Mouse (Mus musculus): Measurements from ENCODE around the gene Lgr5. TPM values are rescaled to one million over a fixed set of nuclear protein-coding genes. Genes with fewer than 3 reads are reported as not detected.

Lgr5 gene
- polyA plus RNA-seq, 1 experiment from 2014 or later, result 3.7 TPM

DNA sequence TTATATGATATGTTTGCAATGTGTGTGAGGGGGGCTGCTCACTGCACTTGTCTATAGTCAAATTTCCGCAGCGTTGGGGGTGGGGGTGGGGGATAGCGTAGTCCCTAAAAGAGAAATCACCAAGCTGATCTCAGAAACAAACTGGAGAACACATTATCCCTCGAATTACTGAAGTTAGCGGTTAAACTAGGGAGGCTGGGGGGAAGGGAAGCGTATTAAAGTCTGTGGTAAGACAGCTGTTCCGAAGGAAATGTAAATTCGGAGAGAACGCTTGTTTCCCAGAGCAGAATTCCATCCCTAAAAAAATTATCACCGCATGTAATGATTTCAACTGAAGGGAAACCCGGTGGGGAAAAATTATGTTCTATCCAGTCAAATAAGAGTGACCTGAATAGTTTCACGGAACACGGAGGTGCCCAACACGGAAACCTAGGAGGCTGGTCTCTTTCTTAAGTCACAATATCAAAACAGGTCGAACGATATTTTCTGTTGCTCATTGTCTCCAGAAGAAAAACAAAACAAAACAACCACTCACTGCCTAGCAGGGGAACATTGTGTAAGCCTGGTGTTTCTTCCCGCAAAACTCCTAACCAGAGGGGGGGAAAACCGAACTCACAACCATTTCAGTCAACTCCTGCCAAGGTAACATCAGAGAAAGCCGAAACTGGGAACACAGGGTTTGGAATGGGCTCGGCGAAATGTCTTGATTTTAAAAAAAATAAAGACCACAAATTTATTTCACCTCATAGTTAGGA is 1.9 kb downstream of the Lgr5 start:
- WGBS, result 2% methylated on average over 21 of the region's 21 CpGs
- Histone ChIP-seq H3K4me2 (ENCODE audit: low read length) (peak overlapping the region; percentile 89), H3K9me3 (replicated peaks; ENCODE audit: low read length) (no peaks in the 10 kb centered on the region), H3K4me1 (replicated peaks; ENCODE audit: insufficient read depth, low read length) (peaks cover 11% of the 10 kb centered on the region; the same call in 1 of the 2 replicates), H3K36me3 (ENCODE audit: insufficient read depth, low read length) (no peaks in the 10 kb centered on the region), H3K9ac (ENCODE audit: low read depth, low read length) (0 out of 2 replicates have a peak overlapping the region, but pooled peaks have one; percentile 37), H3K4me3 (replicated peaks; ENCODE audit: low read depth, low read length) (peak overlapping the region; percentile 49), H3K27ac (no peak overlapping the region), H3K27me3 (ENCODE audit: insufficient read depth, low read length) (peaks cover 32% of the 10 kb centered on the region)
- no peak for TF ChIP-seq CTCF (IDR thresholded peaks at IDR 0.05; ENCODE audit: low read depth)
- DNase-seq (ENCODE audit: low spot score), result peak; percentile 50
- no peak for ATAC-seq (replicated peaks; ENCODE audit: low FRiP score, low read depth)

DNA sequence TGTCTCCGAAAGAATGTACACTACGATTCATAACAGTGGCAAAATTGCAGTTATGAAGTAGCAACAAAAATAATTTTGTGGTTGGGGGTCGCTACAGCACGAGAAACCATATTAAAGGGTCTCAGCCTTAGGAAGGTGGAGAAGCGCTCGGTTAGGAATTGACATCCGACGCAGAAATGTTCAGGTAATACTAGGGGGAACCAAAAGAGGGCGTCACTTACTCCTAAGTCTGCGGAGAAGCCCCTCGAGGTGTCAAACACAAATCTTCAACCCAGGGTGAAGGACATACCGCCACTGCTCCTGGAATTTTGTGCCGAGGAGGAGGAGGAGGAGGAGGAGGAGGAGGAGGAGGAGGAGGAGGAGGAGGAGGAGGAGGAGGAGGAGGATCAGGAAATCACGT is 2.9 kb downstream of the Lgr5 start:
- TF ChIP-seq CTCF (IDR thresholded peaks at IDR 0.05; ENCODE audit: low read depth), result peak; percentile 19; the same call in 1 of the 2 replicates
- Histone ChIP-seq H3K9me3 (replicated peaks; ENCODE audit: low read length) (no peaks in the 10 kb centered on the region), H3K9ac (ENCODE audit: low read depth, low read length) (no peak overlapping the region), H3K4me2 (ENCODE audit: low read length) (peak overlapping the region; percentile 89; the same call in 1 of the 2 replicates), H3K27me3 (ENCODE audit: insufficient read depth, low read length) (peaks cover 30% of the 10 kb centered on the region), H3K36me3 (ENCODE audit: insufficient read depth, low read length) (no peaks in the 10 kb centered on the region), H3K27ac (no peak overlapping the region), H3K4me1 (replicated peaks; ENCODE audit: insufficient read depth, low read length) (peaks cover 11% of the 10 kb centered on the region; the same call in 1 of the 2 replicates), H3K4me3 (replicated peaks; ENCODE audit: low read depth, low read length) (no peak overlapping the region; the same call in 1 of the 2 replicates)
- 29% methylated on average over 12 of the region's 14 CpGs for WGBS
- no peak for ATAC-seq (replicated peaks; ENCODE audit: low FRiP score, low read depth)
- no peak for DNase-seq (ENCODE audit: low spot score)

DNA sequence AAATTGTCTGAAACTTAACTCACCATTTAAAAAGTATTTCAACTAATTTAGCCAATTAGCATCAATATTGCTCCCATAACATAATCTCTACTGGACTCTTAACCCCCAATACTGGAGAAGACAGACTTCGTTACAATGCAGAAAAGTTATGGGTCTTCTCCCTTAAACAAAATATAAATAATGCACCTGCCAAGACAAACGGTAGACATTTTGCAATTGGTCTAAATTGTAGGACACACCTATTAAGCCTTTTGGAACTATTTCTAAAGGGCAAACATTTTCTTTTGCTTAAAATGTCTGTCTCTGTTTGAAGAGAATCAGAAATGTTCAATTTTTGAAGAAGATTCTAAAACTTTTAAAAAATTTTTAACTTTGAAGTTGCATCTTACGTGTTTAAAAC is 4.5 kb downstream of the Lgr5 start:
- WGBS, result 81% methylated on average over 3 of the region's 3 CpGs
- Histone ChIP-seq H3K27ac (no peak overlapping the region), H3K27me3 (ENCODE audit: insufficient read depth, low read length) (peaks cover 27% of the 10 kb centered on the region), H3K4me1 (replicated peaks; ENCODE audit: insufficient read depth, low read length) (peaks cover 11% of the 10 kb centered on the region; the same call in 1 of the 2 replicates), H3K4me3 (replicated peaks; ENCODE audit: low read depth, low read length) (no peak overlapping the region), H3K4me2 (ENCODE audit: low read length) (no peak overlapping the region), H3K36me3 (ENCODE audit: insufficient read depth, low read length) (no peaks in the 10 kb centered on the region), H3K9ac (ENCODE audit: low read depth, low read length) (no peak overlapping the region), H3K9me3 (replicated peaks; ENCODE audit: low read length) (no peaks in the 10 kb centered on the region)
- DNase-seq (ENCODE audit: low spot score), result no peak
- no peak for TF ChIP-seq CTCF (IDR thresholded peaks at IDR 0.05; ENCODE audit: low read depth)
- ATAC-seq (replicated peaks; ENCODE audit: low FRiP score, low read depth), result no peak

DNA sequence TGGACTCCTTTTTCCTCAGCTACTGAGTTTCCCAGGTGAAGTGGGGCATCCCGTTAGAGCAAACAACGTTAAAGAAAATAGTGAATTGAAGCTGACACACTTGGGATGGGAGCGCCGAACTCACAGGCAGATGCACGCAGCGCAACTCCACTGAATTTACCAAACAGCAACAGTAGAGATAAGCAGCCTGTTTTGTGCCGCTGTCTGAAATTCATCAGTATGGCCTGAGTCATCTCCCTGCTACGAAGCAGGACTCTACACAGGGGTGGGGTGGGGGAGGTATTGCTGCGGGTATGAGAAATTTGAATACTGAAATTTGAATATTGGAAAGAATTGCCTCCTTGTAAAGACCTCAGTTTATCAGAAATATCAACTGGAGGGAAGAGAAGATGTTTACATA is 5.6 kb downstream of the Lgr5 start:
- Histone ChIP-seq H3K4me1 (replicated peaks; ENCODE audit: insufficient read depth, low read length) (peaks cover 3% of the 10 kb centered on the region; the same call in 1 of the 2 replicates), H3K4me2 (ENCODE audit: low read length) (no peak overlapping the region), H3K27ac (no peak overlapping the region), H3K36me3 (ENCODE audit: insufficient read depth, low read length) (no peaks in the 10 kb centered on the region), H3K9me3 (replicated peaks; ENCODE audit: low read length) (no peaks in the 10 kb centered on the region), H3K27me3 (ENCODE audit: insufficient read depth, low read length) (peaks cover 17% of the 10 kb centered on the region), H3K4me3 (replicated peaks; ENCODE audit: low read depth, low read length) (no peak overlapping the region), H3K9ac (ENCODE audit: low read depth, low read length) (no peak overlapping the region)
- ATAC-seq (replicated peaks; ENCODE audit: low FRiP score, low read depth) (no peak), DNase-seq (ENCODE audit: low spot score) (no peak)
- WGBS, result 86% methylated on average over 9 of the region's 9 CpGs
- TF ChIP-seq CTCF (IDR thresholded peaks at IDR 0.05; ENCODE audit: low read depth), result no peak

DNA sequence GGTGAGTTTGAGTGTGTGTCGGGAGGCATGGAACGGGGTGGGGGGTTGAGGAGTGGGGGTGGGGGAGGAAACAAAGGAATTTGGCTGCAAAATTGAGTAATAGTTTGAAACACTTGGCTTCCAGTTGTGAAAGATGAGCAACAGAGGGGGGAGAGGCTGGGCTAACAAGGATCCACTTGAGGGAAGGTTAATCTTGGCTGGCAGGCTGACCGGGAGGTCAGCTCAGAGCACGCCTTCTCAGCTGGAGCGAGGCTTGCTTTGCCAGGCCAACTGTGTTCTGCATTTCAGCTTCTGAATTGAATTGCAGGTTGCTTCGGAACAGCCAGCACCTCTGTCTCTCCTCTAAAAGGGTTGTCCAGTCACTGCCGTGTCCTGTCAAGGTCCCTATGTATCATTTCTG is 8.1 kb downstream of the Lgr5 start:
- H3K9ac ChIP-seq (ENCODE audit: low read depth, low read length), result no peak overlapping the region
- no peak for TF ChIP-seq CTCF (IDR thresholded peaks at IDR 0.05; ENCODE audit: low read depth)
- ATAC-seq (replicated peaks; ENCODE audit: low FRiP score, low read depth), result no peak
- H3K27me3 ChIP-seq (ENCODE audit: insufficient read depth, low read length), result peaks cover 9% of the 10 kb centered on the region
- no peak overlapping the region for H3K27ac ChIP-seq
- H3K36me3 ChIP-seq (ENCODE audit: insufficient read depth, low read length), result no peaks in the 10 kb centered on the region
- no peak overlapping the region for H3K4me2 ChIP-seq (ENCODE audit: low read length)
- DNase-seq (ENCODE audit: low spot score), result peak; percentile 28
- 29% methylated on average over 7 of the region's 7 CpGs for WGBS
- H3K9me3 ChIP-seq (replicated peaks; ENCODE audit: low read length), result no peaks in the 10 kb centered on the region
- H3K4me1 ChIP-seq (replicated peaks; ENCODE audit: insufficient read depth, low read length), result no peaks in the 10 kb centered on the region
- no peak overlapping the region for H3K4me3 ChIP-seq (replicated peaks; ENCODE audit: low read depth, low read length)

DNA sequence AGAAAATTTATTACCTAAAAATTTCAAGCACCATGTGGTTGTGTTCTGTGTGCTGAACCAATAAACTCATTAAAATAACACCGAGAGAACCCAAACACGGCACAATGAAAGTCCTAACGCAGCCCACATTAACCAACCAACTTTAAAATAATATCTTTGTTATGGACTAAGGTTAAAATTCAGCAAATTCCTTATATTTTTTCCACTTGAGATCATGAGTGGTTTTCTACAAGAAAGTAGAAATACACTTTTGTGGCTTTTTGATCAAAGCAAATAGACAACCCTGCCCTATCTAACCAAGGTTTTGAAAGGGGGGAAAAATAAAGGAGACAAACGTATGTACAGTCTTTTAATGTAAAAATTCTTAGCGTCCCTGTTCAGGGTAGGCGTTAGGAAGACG is 8.5 kb downstream of the Lgr5 start:
- H3K4me2 ChIP-seq (ENCODE audit: low read length), result no peak overlapping the region
- H3K36me3 ChIP-seq (ENCODE audit: insufficient read depth, low read length), result no peaks in the 10 kb centered on the region
- peaks cover 5% of the 10 kb centered on the region for H3K27me3 ChIP-seq (ENCODE audit: insufficient read depth, low read length)
- H3K9me3 ChIP-seq (replicated peaks; ENCODE audit: low read length), result no peaks in the 10 kb centered on the region
- WGBS, result 60% methylated on average over 7 of the region's 7 CpGs
- TF ChIP-seq CTCF (IDR thresholded peaks at IDR 0.05; ENCODE audit: low read depth), result no peak
- H3K4me3 ChIP-seq (replicated peaks; ENCODE audit: low read depth, low read length), result no peak overlapping the region
- no peaks in the 10 kb centered on the region for H3K4me1 ChIP-seq (replicated peaks; ENCODE audit: insufficient read depth, low read length)
- H3K27ac ChIP-seq, result no peak overlapping the region
- DNase-seq (ENCODE audit: low spot score) (no peak), ATAC-seq (replicated peaks; ENCODE audit: low FRiP score, low read depth) (no peak)
- no peak overlapping the region for H3K9ac ChIP-seq (ENCODE audit: low read depth, low read length)

Measured in kidney, postnatal 0 days (tissue).